Mouse (Mus musculus) urinary bladder, postnatal 25 days (tissue): ENCODE data around the gene Ppp4r3b.
A peak's percentile ranks its signal among the peaks of the same experiment; 100 is the strongest.

Source experiments
- DNase-seq: peaks from one replicate; pipeline ENCODE4 v3.0.0; 2022; ENCODE audit warnings: low spot score

Ppp4r3b gene

DNA sequence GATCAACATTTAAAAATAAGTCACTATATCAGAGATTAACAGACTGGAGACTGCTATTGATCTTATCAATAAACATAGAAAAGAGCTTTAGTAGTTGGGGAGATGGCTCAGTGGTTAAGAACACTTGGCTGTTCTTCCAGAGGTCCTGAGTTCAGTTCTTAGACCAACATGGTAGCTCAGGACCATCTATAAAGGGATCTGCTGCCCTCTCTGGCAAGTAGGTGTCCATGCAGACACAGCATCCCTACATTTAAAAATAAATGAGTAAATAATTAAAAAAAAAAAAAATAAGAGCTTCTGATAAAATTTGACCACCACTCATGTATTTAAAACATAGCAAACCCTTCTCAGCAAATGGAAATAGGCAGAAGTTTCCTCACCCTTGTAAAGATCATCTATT is 65.4 kb downstream of the Ppp4r3b start:
- no peak for DNase-seq

GRCm38 (mm10) chr11:29238551-29238950 is 65.9 kb downstream of the Ppp4r3b start:
- no peak for DNase-seq

DNA sequence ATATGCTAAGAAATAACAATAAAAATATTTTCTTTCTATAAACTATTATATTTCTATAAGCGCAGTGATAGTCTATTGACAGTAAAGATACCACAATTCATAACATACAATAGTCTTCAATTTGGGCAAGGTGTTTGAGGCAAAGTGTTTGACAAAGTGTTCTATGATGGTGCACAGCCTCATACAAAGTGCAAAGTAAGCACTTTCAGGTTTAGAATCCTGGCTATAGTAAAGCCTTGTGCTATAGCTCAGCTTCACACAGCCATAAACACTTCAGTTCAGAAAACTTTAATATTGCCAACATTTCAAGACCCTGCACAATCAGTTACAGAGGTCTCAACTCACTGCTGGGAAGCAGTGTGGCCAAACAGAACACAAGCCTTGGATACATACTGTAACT is 66.7 kb downstream of the Ppp4r3b start:
- DNase-seq, result no peak

DNA sequence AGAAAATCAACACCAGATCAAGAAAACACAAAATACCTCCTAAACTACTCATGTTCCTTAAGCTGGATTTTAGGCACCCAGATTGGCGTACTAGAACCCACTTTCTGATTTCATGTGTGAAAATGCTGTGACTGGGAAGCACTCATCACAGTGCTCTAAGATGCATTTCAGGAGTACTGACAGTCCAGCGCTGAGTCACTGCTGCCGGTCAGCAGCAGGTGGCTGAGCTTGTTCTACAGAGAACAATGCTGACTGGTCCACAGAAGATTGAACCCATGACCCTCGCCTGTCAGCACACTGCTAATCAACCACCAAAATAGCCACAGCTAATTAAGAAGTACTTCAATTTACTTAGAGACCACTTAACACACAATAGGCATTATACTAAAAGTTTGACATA is 69.3 kb downstream of the Ppp4r3b start:
- DNase-seq, result no peak

DNA sequence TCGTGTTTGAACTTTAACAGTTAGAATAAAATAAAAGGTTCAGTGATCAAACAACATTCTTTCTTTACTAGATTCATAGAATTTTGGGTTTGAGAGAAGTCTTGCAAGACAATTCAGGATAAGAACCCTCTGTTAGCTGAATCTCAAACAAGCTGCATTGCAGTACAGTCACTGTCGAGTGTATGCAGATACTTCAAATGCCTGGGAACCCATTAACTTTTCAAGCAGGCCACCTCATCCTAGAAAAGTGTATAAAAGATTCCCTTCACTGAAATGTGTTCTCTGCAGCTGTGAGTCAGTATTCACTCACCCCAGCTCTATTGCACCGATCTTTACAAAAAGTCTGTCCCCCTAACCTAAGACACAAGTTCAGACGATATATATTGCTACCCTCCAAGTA is 73.3 kb downstream of the Ppp4r3b start:
- DNase-seq, result no peak

GRCm38 (mm10) chr11:29246883-29247650 is 74.4 kb downstream of the Ppp4r3b start, which contains the start of gene Cfap36:
Gene Cfap36, minus strand, starts transcription at chr11:29247409.
- peak; percentile 74 for DNase-seq

DNA sequence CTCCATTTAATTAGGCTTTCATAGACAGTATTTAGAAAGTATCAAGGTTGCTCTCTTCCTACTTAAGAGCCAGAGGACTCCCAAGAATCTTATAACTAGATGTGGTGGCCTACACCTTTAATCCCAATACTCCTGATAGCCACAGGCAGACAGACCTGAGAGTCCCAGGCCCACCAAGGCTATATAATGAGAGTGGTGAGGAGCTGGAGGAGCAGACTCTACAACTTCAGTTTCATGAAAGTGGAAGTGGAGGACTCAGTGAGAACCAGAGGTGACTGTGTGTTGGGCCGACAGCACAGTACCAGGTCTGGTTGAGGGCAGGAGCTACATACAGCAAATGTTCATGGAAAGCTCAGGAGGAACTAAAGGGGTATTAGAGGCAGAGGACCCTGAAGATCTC is 75.0 kb downstream of the Ppp4r3b start:
- no peak for DNase-seq

- DNase-seq, result no peak
Measured at GRCm38 (mm10) chr11:29248386-29248785, 75.7 kb downstream of the Ppp4r3b start.

DNA sequence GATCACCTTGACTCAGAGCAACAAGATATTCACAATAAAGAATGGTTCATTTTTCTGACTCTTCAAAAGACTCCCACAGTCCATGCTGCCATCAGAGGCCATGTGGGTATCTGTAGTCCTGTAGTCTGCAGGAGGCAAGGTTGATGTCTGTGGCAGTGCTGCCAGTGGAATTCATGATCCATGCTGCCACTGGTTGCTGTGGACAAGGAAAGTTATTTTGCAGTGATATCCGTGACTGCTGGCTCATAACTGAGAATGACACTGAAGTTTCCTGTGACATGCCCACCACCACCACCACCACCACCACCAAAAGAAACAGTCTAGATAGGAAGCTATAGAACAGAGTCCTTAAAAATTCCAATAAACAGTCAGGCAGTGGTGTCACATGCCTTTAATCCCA is 82.0 kb downstream of the Ppp4r3b start:
- DNase-seq, result no peak

- DNase-seq, result peak; percentile 26
Measured at GRCm38 (mm10) chr11:29267824-29268223, 95.1 kb downstream of the Ppp4r3b start.
